Mouse (Mus musculus) mesoderm, embryonic 11.5 days (tissue): ENCODE results near the gene Nxnl1.

ENCODE experiments used
- DNase-seq: peaks from one replicate; pipeline ENCODE4 v3.0.0-alpha.2; 2012; ENCODE audit warnings: low read depth, low spot score

Gene Nxnl1

GRCm38 (mm10) chr8:71580201-71580600 is 13.8 kb upstream of the Nxnl1 start:
- DNase-seq = no peak

GRCm38 (mm10) chr8:71579476-71579875 is 13.1 kb upstream of the Nxnl1 start:
- no peak for DNase-seq

GRCm38 (mm10) chr8:71579009-71579408 is 12.6 kb upstream of the Nxnl1 start:
- no peak for DNase-seq

- DNase-seq = no peak
These were observed 11.5 kb upstream of the Nxnl1 start for GRCm38 (mm10) chr8:71577856-71578387.

GRCm38 (mm10) chr8:71575020-71575419 is 8.6 kb upstream of the Nxnl1 start:
- DNase-seq = no peak

GRCm38 (mm10) chr8:71574426-71574825 is 8.0 kb upstream of the Nxnl1 start:
- no peak for DNase-seq

GRCm38 (mm10) chr8:71572847-71573633 is 6.6 kb upstream of the Nxnl1 start:
- DNase-seq = no peak

GRCm38 (mm10) chr8:71572077-71572476 is 5.7 kb upstream of the Nxnl1 start:
- no peak for DNase-seq

GRCm38 (mm10) chr8:71570291-71570954 is 4.0 kb upstream of the Nxnl1 start:
- peak; percentile 93 for DNase-seq

- peak; percentile 92 for DNase-seq
These were observed 3.2 kb upstream of the Nxnl1 start for GRCm38 (mm10) chr8:71569366-71570290.

GRCm38 (mm10) chr8:71568941-71569340 is 2.5 kb upstream of the Nxnl1 start:
- no peak for DNase-seq

GRCm38 (mm10) chr8:71568387-71568937 is 2.1 kb upstream of the Nxnl1 start, which contains the start of gene Slc27a1:
Gene Slc27a1, plus strand, starts transcription at chr8:71568882.
- DNase-seq = no peak

- no peak for DNase-seq
These were observed 1.2 kb upstream of the Nxnl1 start for GRCm38 (mm10) chr8:71567587-71567986.

- no peak for DNase-seq
These were observed 2.4 kb downstream of the Nxnl1 start for GRCm38 (mm10) chr8:71563992-71564391.

- DNase-seq = peak; percentile 48
These were observed 3.6 kb downstream of the Nxnl1 start for GRCm38 (mm10) chr8:71562751-71563150.

GRCm38 (mm10) chr8:71561401-71561800 is 5.0 kb downstream of the Nxnl1 start:
- DNase-seq = peak; percentile 87

- no peak for DNase-seq
These were observed 5.6 kb downstream of the Nxnl1 start for GRCm38 (mm10) chr8:71560765-71561164.

GRCm38 (mm10) chr8:71560071-71560470 is 6.3 kb downstream of the Nxnl1 start:
- no peak for DNase-seq

- peak; percentile 59 for DNase-seq
These were observed 7.3 kb downstream of the Nxnl1 start for GRCm38 (mm10) chr8:71558958-71559690.

- no peak for DNase-seq
These were observed 8.1 kb downstream of the Nxnl1 start, which contains the start of gene Tmem221 for GRCm38 (mm10) chr8:71558071-71558957. Gene Tmem221, minus strand, starts transcription at chr8:71558871.
